Mouse (Mus musculus) bone marrow macrophage, adult 2 months (primary cell): ENCODE measurements around the gene Rnf222. TPM values are rescaled to one million over a fixed set of nuclear protein-coding genes. Genes with fewer than 3 reads are reported as not detected.

Experiments
- H3K27ac ChIP-seq: 2 replicates; pipeline ENCODE4 v1.5.1; 2012; ENCODE audit warnings: low read depth, low read length; ENCODE audit not compliant: insufficient read depth
- H3K4me1 ChIP-seq: 2 replicates; pipeline ENCODE4 v1.6.1; 2012; ENCODE audit warnings: low read length; ENCODE audit not compliant: control insufficient read depth, insufficient read depth
- H3K4me3 ChIP-seq: 2 replicates; pipeline ENCODE4 v1.5.1; 2012; ENCODE audit warnings: mild to moderate bottlenecking, low read length, moderate library complexity; ENCODE audit not compliant: insufficient read depth
- CTCF ChIP-seq: IDR thresholded peaks from 2 replicates; pipeline ENCODE4 v1.5.1; 2012; ENCODE audit warnings: low read depth, mild to moderate bottlenecking, low read length, moderate library complexity
- POLR2A ChIP-seq: IDR thresholded peaks from 2 replicates; pipeline ENCODE4 v1.6.1; 2012; ENCODE audit warnings: mild to moderate bottlenecking, low read depth, low read length, borderline replicate concordance
- polyA plus RNA-seq: library from polyadenylated mRNA; stranded (reverse); fragments of >200 nt; gene quantifications from 2 replicates; pipeline ENCODE4 v1.2.4, GENCODE M21; 2012; ENCODE audit not compliant: missing spikeins, insufficient read depth, insufficient read length

The Rnf222 gene
- polyA plus RNA-seq, 1 experiment: not detected

DNA sequence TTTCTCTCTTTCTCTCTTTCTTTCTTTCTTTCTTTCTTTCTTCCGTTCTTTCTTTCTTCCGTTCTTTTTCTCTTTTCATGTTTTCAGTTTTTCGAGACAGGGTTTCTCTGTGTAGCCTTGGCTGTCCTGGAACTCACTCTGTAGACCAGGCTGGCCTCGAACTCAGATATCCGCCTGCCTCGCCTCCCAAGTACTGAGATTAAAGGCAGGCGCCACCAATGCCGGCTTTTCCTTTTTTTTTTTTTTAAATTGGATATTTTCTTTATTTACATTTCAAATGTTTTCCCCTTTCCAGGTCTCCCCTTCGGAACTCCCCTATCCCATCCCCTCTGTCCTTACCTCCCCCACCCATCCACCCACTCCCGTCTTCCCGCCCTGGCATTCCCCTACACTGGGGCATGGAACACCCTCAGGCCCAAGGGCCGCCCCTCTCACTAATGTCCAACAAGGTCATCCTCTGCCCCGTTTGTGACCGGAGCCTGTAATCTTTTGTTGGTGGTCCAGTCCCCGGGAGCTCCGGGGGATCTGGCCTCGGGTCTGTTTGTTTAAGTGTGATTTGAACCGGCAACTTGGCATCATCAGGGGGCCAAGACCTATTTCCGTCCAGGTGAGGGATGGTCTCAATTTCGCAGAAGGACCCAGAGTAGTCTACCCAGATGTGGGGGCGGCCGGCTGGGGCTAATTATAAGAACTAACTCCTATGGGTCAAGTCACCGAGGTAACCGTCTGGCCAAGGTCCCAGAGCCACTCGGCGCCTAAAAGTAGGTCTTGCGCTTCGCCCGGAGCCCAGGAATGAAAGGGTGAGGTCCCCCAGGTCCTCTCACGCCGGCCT, 12.4 kb downstream of the Rnf222 start:
- H3K4me3 ChIP-seq: peak overlapping the region; percentile 37
- TF ChIP-seq CTCF (no peak), POLR2A (no peak)
- no peak overlapping the region for H3K27ac ChIP-seq
- peaks cover 10% of the 10 kb centered on the region for H3K4me1 ChIP-seq

GRCm38 (mm10) chr11:68901351-68902046, 13.1 kb downstream of the Rnf222 start, which contains the start of gene Rpl26:
Gene Rpl26, plus strand, starts transcription at chr11:68901583.
- H3K4me3 ChIP-seq: peak within 1 kb of the TSS; percentile 63
- H3K4me1 ChIP-seq: peaks cover 10% of the 10 kb centered on the region
- H3K27ac ChIP-seq: peak within 1 kb of the TSS; percentile 67
- TF ChIP-seq POLR2A (peak; percentile 78; the same call in 1 of the 2 replicates), CTCF (peak; percentile 48; the same call in 1 of the 2 replicates)

GRCm38 (mm10) chr11:68902047-68902364, 13.7 kb downstream of the Rnf222 start:
- Histone ChIP-seq H3K4me1 (peaks cover 10% of the 10 kb centered on the region), H3K4me3 (peak overlapping the region; percentile 63), H3K27ac (peak overlapping the region; percentile 67)
- no peak for TF ChIP-seq POLR2A
- TF ChIP-seq CTCF: no peak

- no peak for TF ChIP-seq CTCF
- no peak for TF ChIP-seq POLR2A
Measured at GRCm38 (mm10) chr11:68902367-68902766, 14.0 kb downstream of the Rnf222 start.

GRCm38 (mm10) chr11:68902823-68903222, 14.5 kb downstream of the Rnf222 start:
- TF ChIP-seq POLR2A (no peak), CTCF (no peak)
- H3K4me3 ChIP-seq: peak overlapping the region; percentile 63
- peaks cover 10% of the 10 kb centered on the region for H3K4me1 ChIP-seq
- H3K27ac ChIP-seq: no peak overlapping the region

More at GRCm38 (mm10) chr11:68902367-68902766, 14.0 kb downstream of the Rnf222 start:
- Histone ChIP-seq H3K27ac (no peak overlapping the region), H3K4me1 (peaks cover 10% of the 10 kb centered on the region), H3K4me3 (peak overlapping the region; percentile 63)

- peaks cover 7% of the 10 kb centered on the region for H3K4me1 ChIP-seq
- no peak overlapping the region for H3K27ac ChIP-seq
- TF ChIP-seq POLR2A (no peak), CTCF (no peak)
- H3K4me3 ChIP-seq: no peak overlapping the region
Measured at GRCm38 (mm10) chr11:68903775-68904174, 15.4 kb downstream of the Rnf222 start.

- H3K4me1 ChIP-seq: peaks cover 3% of the 10 kb centered on the region; the same call in 1 of the 2 replicates
- TF ChIP-seq CTCF (no peak), POLR2A (no peak)
- H3K27ac ChIP-seq: no peak overlapping the region
Measured at GRCm38 (mm10) chr11:68904375-68905137, 16.2 kb downstream of the Rnf222 start.

GRCm38 (mm10) chr11:68905138-68905531, 16.8 kb downstream of the Rnf222 start:
- no peak overlapping the region for H3K27ac ChIP-seq
- no peak for TF ChIP-seq CTCF
- H3K4me3 ChIP-seq: no peak overlapping the region
- H3K4me1 ChIP-seq: peaks cover 3% of the 10 kb centered on the region; the same call in 1 of the 2 replicates

More at GRCm38 (mm10) chr11:68904375-68905137, 16.2 kb downstream of the Rnf222 start:
- no peak overlapping the region for H3K4me3 ChIP-seq

GRCm38 (mm10) chr11:68905665-68906460, 17.5 kb downstream of the Rnf222 start:
- Histone ChIP-seq H3K4me3 (no peak overlapping the region), H3K27ac (no peak overlapping the region), H3K4me1 (peaks cover 3% of the 10 kb centered on the region; the same call in 1 of the 2 replicates)
- TF ChIP-seq CTCF (no peak), POLR2A (no peak)
